Mouse (Mus musculus) erythroblast, adult 5-6 weeks (primary cell): ENCODE measurements around the gene H2-Oa. TPM values are rescaled to one million over a fixed set of nuclear protein-coding genes. Genes with fewer than 3 reads are reported as not detected.
"Not testable (repeated sequence)": the region's sequence is repeated elsewhere in the genome, so short reads cannot be mapped to it uniquely, and the experiment has no call there.

Source experiments
- ATAC-seq: replicated peaks from 2 replicates; pipeline ENCODE4 v1.8.0; 2016; ENCODE audit warnings: moderate number of reproducible peaks, mild to moderate bottlenecking, moderate TSS enrichment, inconsistent platforms; ENCODE audit not compliant: poor library complexity, low FRiP score, severe bottlenecking
- total RNA-seq, 2 experiments: library from RNA; stranded (forward) in 1 of 2; stranded (reverse) in 1 of 2; fragments of 150-400 nt in 1 of 2; fragments of 200-764, 138-1000 nt in 1 of 2; gene quantifications; 2 replicates each; pipeline versions ENCODE4 v1.2.3 to v1.2.4; 2015 to 2017; ENCODE audit warnings: low replicate concordance in 2 of 2

The H2-Oa gene
- total RNA-seq, 2 experiments from 2014 or later = 1.1 to 7.9 TPM

- ATAC-seq = peak; percentile 95
Observed at GRCm38 (mm10) chr17:34135297-34136224, 43.4 kb downstream of the H2-Oa start.

GRCm38 (mm10) chr17:34137601-34138000 lies 45.5 kb downstream of the H2-Oa start:
- no peak for ATAC-seq

GRCm38 (mm10) chr17:34138655-34139054 lies 46.5 kb downstream of the H2-Oa start:
- ATAC-seq = no peak

- ATAC-seq = no peak
Observed at GRCm38 (mm10) chr17:34139416-34139815, 47.3 kb downstream of the H2-Oa start.

GRCm38 (mm10) chr17:34140240-34140639 lies 48.1 kb downstream of the H2-Oa start:
- no peak for ATAC-seq

GRCm38 (mm10) chr17:34141448-34141847 lies 49.3 kb downstream of the H2-Oa start:
- ATAC-seq = no peak

GRCm38 (mm10) chr17:34142456-34143010 lies 50.4 kb downstream of the H2-Oa start:
- no peak for ATAC-seq

GRCm38 (mm10) chr17:34143033-34143432 lies 50.9 kb downstream of the H2-Oa start, which contains the start of gene H2-DMb2:
Gene H2-DMb2 (plus strand): TSS chr17:34143307.
- no peak for ATAC-seq

- no peak for ATAC-seq
Observed at GRCm38 (mm10) chr17:34143461-34143860, 51.3 kb downstream of the H2-Oa start.

GRCm38 (mm10) chr17:34144221-34144620 lies 52.1 kb downstream of the H2-Oa start:
- ATAC-seq = not testable (repeated sequence)

Other genes with a start within 250 kb of the H2-Oa start
Only the 30 nearest of the 32 such genes appear.
- not detected in 2 replicates for gene Gm7029, start 218.5 kb upstream of the H2-Oa start, total RNA-seq (2015; ENCODE audit: low replicate concordance)
- not detected in 2 replicates for gene Gm7029, start 218.5 kb upstream of the H2-Oa start, total RNA-seq (2017; ENCODE audit: low replicate concordance)
- gene Kifc1, start 201.7 kb upstream of the H2-Oa start, total RNA-seq (2015; ENCODE audit: low replicate concordance) = 5.0 and 17.6 TPM in 2 replicates
- gene Kifc1, start 201.7 kb upstream of the H2-Oa start, total RNA-seq (2017; ENCODE audit: low replicate concordance) = 47.5 and 80.7 TPM in 2 replicates
- gene Platr17, start 187.2 kb upstream of the H2-Oa start, total RNA-seq (2015; ENCODE audit: low replicate concordance) = not detected in 2 replicates
- gene Platr17, start 187.2 kb upstream of the H2-Oa start, total RNA-seq (2017; ENCODE audit: low replicate concordance) = 9.7 TPM in 1 of 2 replicates, not detected in the other
- 12.1 and 14.2 TPM in 2 replicates for gene Daxx, start 182.9 kb upstream of the H2-Oa start, total RNA-seq (2015; ENCODE audit: low replicate concordance)
- 20.4 and 21.7 TPM in 2 replicates for gene Daxx, start 182.9 kb upstream of the H2-Oa start, total RNA-seq (2017; ENCODE audit: low replicate concordance)
- gene Tapbp, start 176.4 kb upstream of the H2-Oa start, total RNA-seq (2015; ENCODE audit: low replicate concordance) = 30.7 and 30.9 TPM in 2 replicates
- gene Tapbp, start 176.4 kb upstream of the H2-Oa start, total RNA-seq (2017; ENCODE audit: low replicate concordance) = 34.3 and 39.6 TPM in 2 replicates
- 4.0 and 7.9 TPM in 2 replicates for gene Zbtb22, start 176.4 kb upstream of the H2-Oa start, total RNA-seq (2015; ENCODE audit: low replicate concordance)
- 8.8 and 10.3 TPM in 2 replicates for gene Zbtb22, start 176.4 kb upstream of the H2-Oa start, total RNA-seq (2017; ENCODE audit: low replicate concordance)
- 5.2 and 6.1 TPM in 2 replicates for gene Rgl2, start 162.8 kb upstream of the H2-Oa start, total RNA-seq (2015; ENCODE audit: low replicate concordance)
- gene Rgl2, start 162.8 kb upstream of the H2-Oa start, total RNA-seq (2017; ENCODE audit: low replicate concordance) = 5.6 and 9.7 TPM in 2 replicates
- gene Pfdn6, start 152.0 kb upstream of the H2-Oa start, total RNA-seq (2015; ENCODE audit: low replicate concordance) = 15.9 and 38.0 TPM in 2 replicates
- gene Pfdn6, start 152.0 kb upstream of the H2-Oa start, total RNA-seq (2017; ENCODE audit: low replicate concordance) = 22.9 TPM in 2 replicates
- gene Wdr46, start 151.7 kb upstream of the H2-Oa start, total RNA-seq (2015; ENCODE audit: low replicate concordance) = 4.0 and 15.9 TPM in 2 replicates
- 7.5 and 8.5 TPM in 2 replicates for gene Wdr46, start 151.7 kb upstream of the H2-Oa start, total RNA-seq (2017; ENCODE audit: low replicate concordance)
- not detected in 2 replicates for gene B3galt4, start 140.9 kb upstream of the H2-Oa start, total RNA-seq (2015; ENCODE audit: low replicate concordance)
- 0.70 and 0.94 TPM in 2 replicates for gene B3galt4, start 140.9 kb upstream of the H2-Oa start, total RNA-seq (2017; ENCODE audit: low replicate concordance)
- gene Vps52, start 136.5 kb upstream of the H2-Oa start, total RNA-seq (2015; ENCODE audit: low replicate concordance) = 8.2 and 11.3 TPM in 2 replicates
- 13.0 and 17.0 TPM in 2 replicates for gene Vps52, start 136.5 kb upstream of the H2-Oa start, total RNA-seq (2017; ENCODE audit: low replicate concordance)
- gene Rps18, start 136.3 kb upstream of the H2-Oa start, total RNA-seq (2015; ENCODE audit: low replicate concordance) = 758 and 917 TPM in 2 replicates
- 207 and 301 TPM in 2 replicates for gene Rps18, start 136.3 kb upstream of the H2-Oa start, total RNA-seq (2017; ENCODE audit: low replicate concordance)
- 177 and 273 TPM in 2 replicates for gene H2-K1, start 92.0 kb upstream of the H2-Oa start, total RNA-seq (2015; ENCODE audit: low replicate concordance)
- 97.6 and 121 TPM in 2 replicates for gene H2-K1, start 92.0 kb upstream of the H2-Oa start, total RNA-seq (2017; ENCODE audit: low replicate concordance)
- 1.9 and 9.2 TPM in 2 replicates for gene Ring1, start 67.7 kb upstream of the H2-Oa start, total RNA-seq (2015; ENCODE audit: low replicate concordance)
- gene Ring1, start 67.7 kb upstream of the H2-Oa start, total RNA-seq (2017; ENCODE audit: low replicate concordance) = 2.0 and 2.8 TPM in 2 replicates
- 26.5 and 50.7 TPM in 2 replicates for gene H2-Ke6, start 64.3 kb upstream of the H2-Oa start, total RNA-seq (2015; ENCODE audit: low replicate concordance)
- gene H2-Ke6, start 64.3 kb upstream of the H2-Oa start, total RNA-seq (2017; ENCODE audit: low replicate concordance) = 15.0 and 17.8 TPM in 2 replicates
- not detected in 2 replicates for gene Slc39a7, start 60.7 kb upstream of the H2-Oa start, total RNA-seq (2015; ENCODE audit: low replicate concordance)
- gene Slc39a7, start 60.7 kb upstream of the H2-Oa start, total RNA-seq (2017; ENCODE audit: low replicate concordance) = 11.5 and 16.6 TPM in 2 replicates
- gene Rxrb, start 60.5 kb upstream of the H2-Oa start, total RNA-seq (2015; ENCODE audit: low replicate concordance) = 7.1 and 8.3 TPM in 2 replicates
- gene Rxrb, start 60.5 kb upstream of the H2-Oa start, total RNA-seq (2017; ENCODE audit: low replicate concordance) = 10.7 and 12.0 TPM in 2 replicates
- gene Col11a2, start 52.9 kb upstream of the H2-Oa start, total RNA-seq (2015; ENCODE audit: low replicate concordance) = 1.3 TPM in 1 of 2 replicates, not detected in the other
- gene Col11a2, start 52.9 kb upstream of the H2-Oa start, total RNA-seq (2017; ENCODE audit: low replicate concordance) = 4.3 and 7.0 TPM in 2 replicates
- gene H2-DMa, start 27.2 kb downstream of the H2-Oa start, total RNA-seq (2015; ENCODE audit: low replicate concordance) = 15.9 and 37.5 TPM in 2 replicates
- 11.7 and 13.3 TPM in 2 replicates for gene H2-DMa, start 27.2 kb downstream of the H2-Oa start, total RNA-seq (2017; ENCODE audit: low replicate concordance)
- gene Brd2, start 30.3 kb downstream of the H2-Oa start, total RNA-seq (2015; ENCODE audit: low replicate concordance) = 36.1 and 75.0 TPM in 2 replicates
- gene Brd2, start 30.3 kb downstream of the H2-Oa start, total RNA-seq (2017; ENCODE audit: low replicate concordance) = 114 and 135 TPM in 2 replicates
- 2.5 TPM in 1 of 2 replicates, not detected in the other for gene H2-DMb2, start 51.0 kb downstream of the H2-Oa start, total RNA-seq (2015; ENCODE audit: low replicate concordance)
- 3.2 and 3.6 TPM in 2 replicates for gene H2-DMb2, start 51.0 kb downstream of the H2-Oa start, total RNA-seq (2017; ENCODE audit: low replicate concordance)
- 6.1 and 9.6 TPM in 2 replicates for gene H2-DMb1, start 60.7 kb downstream of the H2-Oa start, total RNA-seq (2015; ENCODE audit: low replicate concordance)
- gene H2-DMb1, start 60.7 kb downstream of the H2-Oa start, total RNA-seq (2017; ENCODE audit: low replicate concordance) = 7.1 and 15.8 TPM in 2 replicates
- 6.9 and 12.1 TPM in 2 replicates for gene Tap1, start 95.2 kb downstream of the H2-Oa start, total RNA-seq (2015; ENCODE audit: low replicate concordance)
- 13.3 and 24.7 TPM in 2 replicates for gene Tap1, start 95.2 kb downstream of the H2-Oa start, total RNA-seq (2017; ENCODE audit: low replicate concordance)
- gene Psmb9, start 95.4 kb downstream of the H2-Oa start, total RNA-seq (2015; ENCODE audit: low replicate concordance) = 16.1 and 55.0 TPM in 2 replicates
- 17.2 and 29.1 TPM in 2 replicates for gene Psmb9, start 95.4 kb downstream of the H2-Oa start, total RNA-seq (2017; ENCODE audit: low replicate concordance)
- 35.5 and 50.4 TPM in 2 replicates for gene Psmb8, start 105.4 kb downstream of the H2-Oa start, total RNA-seq (2015; ENCODE audit: low replicate concordance)
- gene Psmb8, start 105.4 kb downstream of the H2-Oa start, total RNA-seq (2017; ENCODE audit: low replicate concordance) = 34.0 and 37.2 TPM in 2 replicates
- gene Tap2, start 111.2 kb downstream of the H2-Oa start, total RNA-seq (2015; ENCODE audit: low replicate concordance) = 0.38 and 5.2 TPM in 2 replicates
- gene Tap2, start 111.2 kb downstream of the H2-Oa start, total RNA-seq (2017; ENCODE audit: low replicate concordance) = 7.8 and 11.2 TPM in 2 replicates
- 4.8 and 8.1 TPM in 2 replicates for gene H2-Ob, start 146.6 kb downstream of the H2-Oa start, total RNA-seq (2015; ENCODE audit: low replicate concordance)
- 1.4 TPM in 1 of 2 replicates, not detected in the other for gene H2-Ob, start 146.6 kb downstream of the H2-Oa start, total RNA-seq (2017; ENCODE audit: low replicate concordance)
- 60.8 and 138 TPM in 2 replicates for gene H2-Ab1, start 165.3 kb downstream of the H2-Oa start, total RNA-seq (2015; ENCODE audit: low replicate concordance)
- 38.6 and 79.7 TPM in 2 replicates for gene H2-Ab1, start 165.3 kb downstream of the H2-Oa start, total RNA-seq (2017; ENCODE audit: low replicate concordance)
- gene H2-Aa, start 195.5 kb downstream of the H2-Oa start, total RNA-seq (2015; ENCODE audit: low replicate concordance) = 92.2 and 127 TPM in 2 replicates
- gene H2-Aa, start 195.5 kb downstream of the H2-Oa start, total RNA-seq (2017; ENCODE audit: low replicate concordance) = 32.1 and 32.2 TPM in 2 replicates
- gene H2-Eb1, start 213.5 kb downstream of the H2-Oa start, total RNA-seq (2015; ENCODE audit: low replicate concordance) = 6.5 and 9.8 TPM in 2 replicates
- 15.9 and 53.1 TPM in 2 replicates for gene H2-Eb1, start 213.5 kb downstream of the H2-Oa start, total RNA-seq (2017; ENCODE audit: low replicate concordance)